ENCODE assay signal across 8 mouse cellular contexts in genomic region chr11:98925265-98925721, GRCm38 (mm10). TPM values are rescaled to one million over a fixed set of nuclear protein-coding genes. Genes with fewer than 3 reads are reported as not detected.
DNase-seq lines count a peak whose midpoint lies in the region; ATAC-seq lines count a peak whose summit lies in the region.

No protein-coding gene starts in this region.

- peak overlapping the region; percentile 29 for H3K4me2 ChIP-seq in heart, embryonic 15.5 days

- H3K27ac ChIP-seq in heart, embryonic 15.5 days, result peak overlapping the region; percentile 71

- H3K4me1 ChIP-seq in heart, embryonic 15.5 days (replicated peaks), result peaks cover 79% of the 10 kb centered on the region

- WGBS in heart, embryonic 15.5 days, result 16% methylated on average over 10 of the region's 10 CpGs

- peak; percentile 18 for DNase-seq in kidney, adult 18-20 months
- DNase-seq in kidney, adult 8-10 months, result no peak
- DNase-seq in NIH3T3 (ENCODE audit: low read depth), result peak; percentile 99
- peak; percentile 65 to 69 for DNase-seq in kidney, postnatal 25 days
- DNase-seq in naive thymus-derived CD4-positive, alpha-beta T cell, adult 2 months (ENCODE audit: low read depth), result peak; percentile 43
- no peak for DNase-seq in layer of hippocampus, adult 9-11 months

- no peak overlapping the region for H3K9ac ChIP-seq in heart, embryonic 15.5 days

- H3K4me3 ChIP-seq in heart, embryonic 15.5 days, result no peak overlapping the region

- no peak for ATAC-seq in heart, embryonic 15.5 days (replicated peaks; ENCODE audit: insufficient number of reproducible peaks, insufficient read depth, low FRiP score, low read depth)
- ATAC-seq in erythroid progenitor cell, adult 5-6 weeks (replicated peaks; ENCODE audit: low FRiP score, poor library complexity, severe bottlenecking), result no peak

- H3K27me3 ChIP-seq in heart, embryonic 15.5 days, result no peaks in the 10 kb centered on the region

- H3K36me3 ChIP-seq in heart, embryonic 15.5 days, result no peaks in the 10 kb centered on the region; the same call in 1 of the 2 replicates

- H3K9me3 ChIP-seq in heart, embryonic 15.5 days (replicated peaks), result no peaks in the 10 kb centered on the region

RNA-seq across cellular contexts. Expression of gene Rara, which starts 2.3 kb away (rescaled TPM):
- 26.2 and 31.0 TPM in 2 replicates for polyA plus RNA-seq in heart, embryonic 15.5 days (2015; fragmentation: Nextera tagmentation; extraction: Ambion mirVana)
- 4.3 and 18.4 TPM in 2 replicates for total RNA-seq in erythroid progenitor cell, adult 5-6 weeks (2015; ENCODE audit: low replicate concordance)
- total RNA-seq in erythroid progenitor cell, adult 5-6 weeks (2017; ENCODE audit: low replicate concordance), result 0.51 and 1.4 TPM in 2 replicates

RNA-seq across cellular contexts. Expression of gene Cdc6, which starts 17.7 kb away (rescaled TPM):
- 14.2 and 20.4 TPM in 2 replicates for polyA plus RNA-seq in heart, embryonic 15.5 days (2015; fragmentation: Nextera tagmentation; extraction: Ambion mirVana)
- 72.4 and 84.3 TPM in 2 replicates for total RNA-seq in erythroid progenitor cell, adult 5-6 weeks (2015; ENCODE audit: low replicate concordance)
- total RNA-seq in erythroid progenitor cell, adult 5-6 weeks (2017; ENCODE audit: low replicate concordance), result 96.1 and 116 TPM in 2 replicates

RNA-seq across cellular contexts. Expression of gene Gjd3, which starts 57.5 kb away (rescaled TPM):
- 3.6 and 4.4 TPM in 2 replicates for polyA plus RNA-seq in heart, embryonic 15.5 days (2015; fragmentation: Nextera tagmentation; extraction: Ambion mirVana)
- not detected in 2 replicates for total RNA-seq in erythroid progenitor cell, adult 5-6 weeks (2015; ENCODE audit: low replicate concordance)
- not detected in 2 replicates for total RNA-seq in erythroid progenitor cell, adult 5-6 weeks (2017; ENCODE audit: low replicate concordance)

Comparison
In these comparisons a context has a peak if more than half of its experiments do, and no peak if none do; other contexts are left out.
1. DNase-seq: peak in kidney, adult 18-20 months (single experiment), NIH3T3 (single experiment), kidney, postnatal 25 days (2 of 2) and naive thymus-derived CD4-positive, alpha-beta T cell, adult 2 months (single experiment); none in kidney, adult 8-10 months (0 of 2) and layer of hippocampus, adult 9-11 months (single experiment).